Comparison of ENCODE assay signal across 14 mouse cellular contexts in the genomic region with DNA sequence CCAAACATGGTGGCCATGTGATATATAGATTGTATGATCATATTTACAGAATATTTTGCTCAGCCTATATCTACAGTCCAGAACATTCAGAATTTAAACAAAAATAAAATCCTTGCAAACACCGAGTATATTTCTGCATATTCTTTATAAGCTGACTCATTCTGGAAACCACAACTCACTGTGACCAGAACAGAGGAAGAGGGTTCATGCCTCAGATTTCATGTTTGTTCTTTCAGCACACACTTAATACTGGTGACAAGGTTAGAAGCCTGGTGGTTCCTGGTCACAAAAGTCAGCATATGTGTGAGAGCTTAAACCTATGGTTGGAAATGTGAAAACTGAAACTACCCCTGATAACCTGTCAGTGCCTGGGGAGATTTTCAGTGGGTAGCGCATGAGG.
DNase-seq lines count a peak whose midpoint lies in the region; ATAC-seq and TF ChIP-seq lines count a peak whose summit lies in the region.
"Had no signal": no experiment of that assay in that cellular context is flagged by ENCODE, and none has a peak within 500 bp of the region (broad histone marks: within the 10 kb centered on the region; RNA-seq: fewer than 3 reads in every experiment).

No protein-coding gene starts in this region.

- peak; percentile 40 for ATAC-seq in granulocyte monocyte progenitor cell, adult 5-6 weeks (replicated peaks; ENCODE audit: poor library complexity, severe bottlenecking)

- no peak; the same call in 1 of the 2 replicates for TF ChIP-seq RAD21 in CH12.LX (IDR thresholded peaks at IDR 0.05; ENCODE audit: low read depth, low read length)

- peaks cover 17 to 33% of the 10 kb centered on the region in 2 experiments for H3K36me3 ChIP-seq in CH12.LX (replicated peaks in 1 of 2; ENCODE audit: control insufficient read depth in 1 of 2, insufficient read depth in 1 of 2, low read length in 1 of 2)

- H3K9ac ChIP-seq in CH12.LX (ENCODE audit: insufficient read depth, low read depth): peak overlapping the region; percentile 21; the same call in 1 of the 2 replicates
- H3K9ac ChIP-seq: midbrain, embryonic 12.5 days had no signal

- in situ Hi-C loops in CH12.LX (cut with MboI; ENCODE audit: low pct_ligation_motif_present, low pct_unique_long_range_greater_than_20kb, low sequenced_read_pairs): no loop called here

- DNase-seq in A20 (ENCODE audit: low read depth, low spot score) (peak; percentile 52), CH12.LX (ENCODE audit: extremely low read depth) (peak; percentile 70)
- peak; percentile 31 for DNase-seq in naive thymus-derived CD4-positive, alpha-beta T cell, adult 2 months (ENCODE audit: low read depth)
- DNase-seq in layer of hippocampus, adult 9-11 months: no peak
- DNase-seq in thymus, postnatal 14 days: no peak
- DNase-seq in urinary bladder, postnatal 36 days (ENCODE audit: low spot score in 2 of 2): no peak
- DNase-seq: adrenal gland, postnatal 25 days; cerebellum, adult 9-11 months; kidney, adult 18-20 months had no signal

- H3K27me3 ChIP-seq in CH12.LX (replicated peaks): no peaks in the 10 kb centered on the region
- H3K27me3 ChIP-seq: midbrain, embryonic 12.5 days had no signal

- dilution Hi-C loops in CH12.LX (cut with MboI; ENCODE audit: extremely low pct_ligation_motif_present, extremely low pct_unique_long_range_greater_than_20kb, low sequenced_read_pairs): no loop called here

- H3K9me3 ChIP-seq in CH12.LX (replicated peaks; ENCODE audit: low read length): no peaks in the 10 kb centered on the region
- H3K9me3 ChIP-seq: heart, embryonic 10.5 days; hindbrain, embryonic 10.5 days; midbrain, embryonic 12.5 days had no signal

- no peak for TF ChIP-seq POLR2A in CH12.LX (IDR thresholded peaks at IDR 0.05; ENCODE audit: low read depth, low read length)

- H3K4me2 ChIP-seq in CH12.LX (ENCODE audit: insufficient read depth, low read depth, poor library complexity, severe bottlenecking): peak overlapping the region; percentile 100
- H3K4me2 ChIP-seq: midbrain, embryonic 12.5 days had no signal

- TF ChIP-seq EP300 in CH12.LX (IDR thresholded peaks at IDR 0.05; ENCODE audit: low read length): peak; percentile 96

- no peak for TF ChIP-seq CTCF in CH12.LX (conservative IDR thresholded peaks at IDR 0.05 in 1 of 2, IDR thresholded peaks at IDR 0.05 in 1 of 2; ENCODE audit: low read depth in 2 of 2, low read length in 2 of 2)

- peaks cover 8% of the 10 kb centered on the region for H3K79me2 ChIP-seq in CH12.LX (replicated peaks; ENCODE audit: control insufficient read depth, extremely low read depth, insufficient read depth, poor library complexity, severe bottlenecking)

- H3K4me3 ChIP-seq in CH12.LX (replicated peaks in 1 of 3; ENCODE audit: low read depth in 2 of 3, low read length in 2 of 3, poor library complexity in 1 of 3): no peak overlapping the region
- H3K4me3 ChIP-seq: heart, embryonic 10.5 days; hindbrain, embryonic 10.5 days; midbrain, embryonic 12.5 days had no signal

- H3K27ac ChIP-seq in CH12.LX (ENCODE audit: insufficient read depth, low read depth): peak overlapping the region; percentile 84
- H3K27ac ChIP-seq: heart, embryonic 10.5 days; hindbrain, embryonic 10.5 days; macrophage; midbrain, embryonic 12.5 days had no signal

- H3K4me1 ChIP-seq in CH12.LX (ENCODE audit: control insufficient read depth in 1 of 2, insufficient read depth in 2 of 2): peaks cover 15 to 60% of the 10 kb centered on the region in 2 experiments
- H3K4me1 ChIP-seq: heart, embryonic 10.5 days; hindbrain, embryonic 10.5 days; midbrain, embryonic 12.5 days had no signal

TF ChIP-seq in CH12.LX, 34 proteins besides CTCF, POLR2A, EP300 and RAD21:
- TF ChIP-seq HCFC1 (IDR thresholded peaks at IDR 0.05; ENCODE audit: low read depth, low read length): no peak
- TF ChIP-seq MAZ (IDR thresholded peaks at IDR 0.05; ENCODE audit: low read depth, low read length): no peak
- TF ChIP-seq MEF2A (IDR thresholded peaks at IDR 0.05; ENCODE audit: borderline replicate concordance, low read depth, low read length): 0 out of 2 replicates have a peak, but pooled peaks have one; percentile 33
- TF ChIP-seq NRF1 (IDR thresholded peaks at IDR 0.05; ENCODE audit: low read depth, low read length): no peak
- peak; percentile 15; the same call in 1 of the 2 replicates for TF ChIP-seq ZNF384 (IDR thresholded peaks at IDR 0.05; ENCODE audit: low read depth, low read length)
- peak; percentile 56; the same call in 1 of the 2 replicates for TF ChIP-seq TCF12 (IDR thresholded peaks at IDR 0.05; ENCODE audit: low read depth, low read length)
- TF ChIP-seq ETS1 (conservative IDR thresholded peaks at IDR 0.05; ENCODE audit: low read depth, low read length): peak; percentile 63
- TF ChIP-seq USF1 (IDR thresholded peaks at IDR 0.05; ENCODE audit: low read depth, low read length): no peak
- peak; percentile 82 for TF ChIP-seq BHLHE40 (IDR thresholded peaks at IDR 0.05; ENCODE audit: low read depth, low read length)
- no peak for TF ChIP-seq PAX5 (IDR thresholded peaks at IDR 0.05; ENCODE audit: low read length)
- TF ChIP-seq MXI1 (IDR thresholded peaks at IDR 0.05; ENCODE audit: low read depth, low read length): no peak; the same call in 1 of the 2 replicates
- TF ChIP-seq SMC3 (IDR thresholded peaks at IDR 0.05; ENCODE audit: low read depth, low read length): no peak
- 0 out of 2 replicates have a peak, but pooled peaks have one; percentile 60 for TF ChIP-seq CHD1 (IDR thresholded peaks at IDR 0.05; ENCODE audit: low read depth, low read length)
- TF ChIP-seq MYC (IDR thresholded peaks at IDR 0.05; ENCODE audit: low read depth, low read length): peak; percentile 80
- TF ChIP-seq ZMIZ1 (IDR thresholded peaks at IDR 0.05; ENCODE audit: low read depth, low read length): no peak
- TF ChIP-seq USF2 (conservative IDR thresholded peaks at IDR 0.05; ENCODE audit: low read depth, low read length): no peak
- no peak for TF ChIP-seq NELFE (IDR thresholded peaks at IDR 0.05; ENCODE audit: low read depth, low read length)
- TF ChIP-seq JUND (conservative IDR thresholded peaks at IDR 0.05; ENCODE audit: low read depth, low read length): peak; percentile 97
- peak; percentile 38; the same call in 1 of the 2 replicates for TF ChIP-seq MAX (IDR thresholded peaks at IDR 0.05; ENCODE audit: low read length)
- 0 out of 2 replicates have a peak, but pooled peaks have one; percentile 17 for TF ChIP-seq TBP (conservative IDR thresholded peaks at IDR 0.05; ENCODE audit: low read depth, low read length)
- TF ChIP-seq ELF1 (IDR thresholded peaks at IDR 0.05; ENCODE audit: low read depth, low read length): peak; percentile 34; the same call in 1 of the 2 replicates
- TF ChIP-seq JUN (IDR thresholded peaks at IDR 0.05; ENCODE audit: insufficient read depth, low read depth, low read length): peak; percentile 92
- peak; percentile 35; the same call in 1 of the 2 replicates for TF ChIP-seq CHD2 (IDR thresholded peaks at IDR 0.05; ENCODE audit: low read length)
- TF ChIP-seq E2F4 (IDR thresholded peaks at IDR 0.05; ENCODE audit: insufficient replicate concordance, low read depth, low read length): 0 out of 2 replicates have a peak, but pooled peaks have one; percentile 38
- no peak for TF ChIP-seq ZKSCAN1 (IDR thresholded peaks at IDR 0.05; ENCODE audit: borderline replicate concordance, low read depth, low read length)
- 0 out of 2 replicates have a peak, but pooled peaks have one; percentile 55 for TF ChIP-seq MAFK (IDR thresholded peaks at IDR 0.05; ENCODE audit: insufficient replicate concordance, low read length)
- TF ChIP-seq SIN3A (IDR thresholded peaks at IDR 0.05; ENCODE audit: low read length): peak; percentile 65; the same call in 1 of the 2 replicates
- TF ChIP-seq POLR2AphosphoS2 (IDR thresholded peaks at IDR 0.05; ENCODE audit: low read depth, low read length): no peak; the same call in 1 of the 2 replicates
- peak; percentile 98 for TF ChIP-seq IRF4 (IDR thresholded peaks at IDR 0.05; ENCODE audit: low read depth, low read length)
- no peak for TF ChIP-seq KAT2A (IDR thresholded peaks at IDR 0.05; ENCODE audit: insufficient replicate concordance, low read length)
- no peak for TF ChIP-seq UBTF (IDR thresholded peaks at IDR 0.05; ENCODE audit: low read depth, low read length)
- TF ChIP-seq GABPA (IDR thresholded peaks at IDR 0.05; ENCODE audit: insufficient replicate concordance, low read depth, low read length): no peak
- TF ChIP-seq RCOR1 (conservative IDR thresholded peaks at IDR 0.05; ENCODE audit: low read depth, low read length): peak; percentile 70; the same call in 1 of the 2 replicates
- TF ChIP-seq ZC3H11A (IDR thresholded peaks at IDR 0.05; ENCODE audit: low read depth, low read length): no peak
TF ChIP-seq in CH12.LX: peak in this region for 18.

Comparison
In these comparisons a context has a peak if more than half of its experiments do, and no peak if none do; other contexts are left out.
1. DNase-seq: peak in A20 (single experiment), CH12.LX (single experiment) and naive thymus-derived CD4-positive, alpha-beta T cell, adult 2 months (single experiment); none in layer of hippocampus, adult 9-11 months (single experiment), thymus, postnatal 14 days (single experiment) and urinary bladder, postnatal 36 days (0 of 2).